Mouse (Mus musculus) heart, adult 11 months (tissue): ENCODE data around the gene S100g.
A peak's percentile ranks its signal among the peaks of the same experiment; 100 is the strongest.

Experiments
- DNase-seq: peaks from one replicate; pipeline ENCODE4 v3.0.0; 2022

S100g gene

DNA sequence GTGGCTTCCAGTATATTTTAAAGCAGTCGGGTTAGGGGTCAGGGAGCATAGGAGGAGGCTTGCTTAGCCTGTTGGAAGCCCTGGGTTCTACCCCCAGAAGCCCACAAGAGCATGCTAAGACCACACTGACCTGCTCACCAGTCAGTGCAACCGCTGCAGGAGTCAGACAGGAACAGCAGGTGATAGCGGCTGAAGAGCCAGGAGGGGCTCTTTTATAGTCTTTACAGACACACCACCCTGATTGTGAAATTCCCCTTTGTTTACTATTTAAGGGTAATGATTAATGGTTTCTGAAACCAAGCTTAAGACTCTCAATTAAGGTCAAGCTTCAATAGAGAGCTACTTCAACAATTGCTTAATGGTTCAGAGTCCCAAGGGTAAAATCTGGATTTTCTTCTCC is at the start of gene S100g:
Gene S100g (minus strand): TSS at position 217 of the 400 bp plus-strand sequence.
- DNase-seq: no peak

DNA sequence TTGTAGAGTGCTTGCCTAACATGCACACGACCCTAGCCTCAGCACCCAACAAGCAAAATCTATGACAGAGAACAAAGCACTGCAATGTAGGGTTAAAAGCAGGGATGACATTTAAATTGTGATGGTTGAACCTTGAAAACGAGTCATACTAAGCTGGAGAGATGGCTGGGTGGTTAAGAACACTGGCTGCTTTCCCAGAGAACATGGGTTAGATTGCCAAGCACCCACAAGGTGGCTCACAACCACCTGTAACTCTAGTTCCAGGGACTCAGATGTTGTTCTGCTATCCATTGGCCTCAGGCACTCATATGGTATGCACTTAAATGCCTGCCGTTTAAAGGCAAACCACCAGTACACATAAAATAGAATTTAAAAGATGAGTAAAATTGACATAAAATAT is 27.7 kb upstream of the S100g start:
- peak; percentile 18 for DNase-seq

DNA sequence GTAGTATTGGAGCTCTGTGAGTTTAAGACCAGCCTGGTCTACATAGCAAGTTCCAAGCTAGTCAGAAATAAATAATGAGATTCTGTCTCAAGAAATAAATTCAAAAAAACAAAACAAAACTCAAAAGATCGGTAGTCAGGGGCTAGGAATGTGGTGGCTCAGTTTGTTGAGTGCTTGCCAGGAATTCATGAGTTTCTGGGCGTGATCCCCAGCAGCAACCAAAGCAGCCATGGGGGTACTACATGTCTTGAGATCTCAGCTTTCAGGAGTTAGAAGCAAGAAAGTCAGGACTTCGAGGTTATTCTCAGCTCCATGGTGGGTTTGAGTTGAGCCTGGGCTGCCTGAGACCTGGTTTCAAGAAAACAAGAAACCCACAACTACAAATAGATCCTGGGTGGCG is 27.0 kb upstream of the S100g start:
- peak; percentile 59 for DNase-seq

DNA sequence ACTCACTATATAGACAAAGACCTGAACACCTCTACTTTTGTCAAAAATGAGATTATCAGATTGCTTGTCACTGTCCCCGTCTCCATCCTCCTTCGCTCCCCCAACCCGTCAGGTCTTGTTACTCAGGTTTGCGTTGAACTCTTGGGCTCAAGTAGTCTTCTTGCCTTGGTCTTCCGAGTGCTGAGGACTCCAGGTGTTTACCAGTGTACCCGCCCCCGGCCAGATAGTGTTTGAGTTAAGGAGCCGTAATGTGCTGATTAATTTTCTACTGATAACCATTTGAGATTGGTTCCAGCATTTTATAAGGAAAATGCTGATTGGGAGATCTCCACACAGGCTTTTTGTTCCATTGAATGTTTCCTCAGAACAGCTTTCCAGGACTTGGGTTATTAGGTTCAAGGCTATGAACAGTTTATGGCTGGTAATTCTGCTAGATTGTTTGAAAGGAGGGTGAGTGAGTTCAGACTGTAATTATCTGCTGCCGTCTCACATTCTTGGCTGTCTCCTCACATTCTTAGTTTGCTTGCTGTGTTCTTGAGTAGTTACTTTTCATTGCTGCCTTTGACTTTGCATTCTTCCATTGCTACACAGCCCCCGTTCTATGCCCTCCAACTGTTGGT is 22.6 kb upstream of the S100g start:
- DNase-seq: peak; percentile 25

DNA sequence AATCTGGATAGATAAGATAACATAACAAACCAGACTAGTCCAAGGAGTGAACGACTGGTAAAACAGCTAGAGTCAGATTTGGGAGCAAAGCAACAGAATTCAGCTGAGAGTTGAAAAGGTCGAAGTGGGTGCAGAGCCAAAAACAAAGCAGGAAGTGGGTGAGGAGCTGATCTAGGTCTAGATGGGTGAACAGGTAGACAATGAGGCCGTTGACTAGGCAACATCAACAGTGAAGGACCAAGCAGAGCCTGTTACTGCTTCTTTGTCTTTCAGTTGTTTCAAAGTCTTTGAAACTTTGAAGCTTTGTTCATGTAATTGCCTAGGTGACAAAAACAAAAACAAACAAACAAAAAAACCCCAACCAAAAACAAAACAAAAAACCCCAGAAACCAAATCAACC is 11.8 kb upstream of the S100g start:
- no peak for DNase-seq

DNA sequence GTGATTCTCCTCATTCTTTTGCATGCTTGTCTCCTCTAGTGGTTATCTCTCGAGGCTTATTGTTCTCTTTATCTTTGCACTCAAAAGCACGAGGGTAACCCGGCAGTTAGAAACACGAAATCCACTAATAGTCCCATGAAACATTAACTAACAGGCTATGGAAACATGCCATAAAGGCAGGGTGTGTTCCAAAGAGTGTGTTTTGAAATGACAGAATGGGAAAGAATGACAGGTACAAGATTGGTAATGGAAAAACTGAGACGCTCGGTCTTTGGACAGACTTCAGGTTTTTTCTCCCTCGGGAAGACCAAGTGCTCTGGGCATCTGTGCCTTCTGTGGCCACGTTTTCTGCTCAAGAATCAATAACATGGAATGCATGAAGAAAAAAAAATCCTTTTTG is 3.1 kb upstream of the S100g start:
- no peak for DNase-seq

DNA sequence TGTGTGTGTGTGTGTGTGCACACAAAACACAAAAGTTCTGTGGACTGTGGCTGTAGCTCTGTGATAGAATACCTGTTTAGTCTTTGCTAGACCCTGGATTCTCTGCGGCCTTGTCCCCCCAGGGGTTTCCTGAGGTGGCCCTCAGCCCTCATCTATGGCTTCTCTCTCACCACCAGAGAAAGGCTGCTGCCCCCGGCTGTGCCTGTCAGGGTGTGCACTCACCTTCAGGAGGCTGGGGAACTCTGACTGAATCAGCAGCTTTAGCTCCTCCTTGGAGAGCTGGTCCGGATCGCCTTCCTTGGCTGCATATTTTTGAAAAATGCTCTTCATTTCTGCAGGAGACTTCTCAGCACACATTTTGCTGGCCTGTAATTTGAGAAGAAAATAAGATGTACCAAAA is 559 bp downstream of the S100g start:
- no peak for DNase-seq

DNA sequence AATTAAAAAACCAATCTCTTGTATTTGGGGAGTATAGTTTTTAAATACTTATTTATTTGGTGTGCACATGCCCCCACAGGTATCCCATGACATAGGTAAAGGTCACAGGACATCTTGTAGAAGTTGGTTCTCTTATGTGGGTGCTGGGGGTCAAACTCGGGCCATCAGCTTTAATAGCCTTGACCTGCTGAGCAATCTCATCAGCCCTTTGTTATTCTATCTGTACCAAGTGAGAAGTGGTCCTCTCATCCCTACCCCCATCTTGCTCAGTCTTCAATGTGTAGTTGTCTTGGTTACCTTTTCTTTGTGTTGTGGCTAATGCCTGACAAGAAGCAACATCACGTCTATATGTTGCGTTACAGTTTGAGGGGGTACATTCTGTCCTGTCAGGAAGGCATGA is 6.5 kb downstream of the S100g start:
- DNase-seq: no peak

DNA sequence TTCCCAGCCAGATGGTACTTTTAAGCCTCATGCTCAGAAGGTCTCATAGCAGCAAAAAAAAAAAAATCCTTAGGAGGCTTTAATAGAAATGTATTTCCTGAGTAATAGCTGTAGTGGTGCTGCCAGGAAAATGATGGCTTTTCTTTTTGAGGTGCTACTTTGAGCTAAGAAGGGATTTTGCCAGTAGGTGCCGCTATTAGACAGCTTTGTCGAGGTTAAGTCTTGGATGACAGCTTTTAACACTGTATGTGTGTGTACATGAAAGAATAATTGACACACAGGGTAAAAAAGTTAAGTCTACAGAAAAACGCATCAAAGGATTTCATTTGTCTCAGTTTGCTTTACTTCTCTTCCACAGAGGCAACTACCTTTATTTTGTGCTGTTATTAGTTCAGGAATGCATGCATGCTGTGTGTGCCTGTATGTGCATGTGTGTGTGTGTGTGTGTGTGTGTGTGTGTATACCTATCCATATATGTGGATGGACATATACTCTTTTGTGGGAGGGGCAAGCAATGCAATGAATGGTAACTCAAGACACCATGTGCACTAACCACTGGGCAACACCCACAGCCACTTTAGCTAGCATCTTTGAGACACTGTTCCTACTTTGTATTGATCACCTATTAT is 14.5 kb downstream of the S100g start:
- DNase-seq: no peak

DNA sequence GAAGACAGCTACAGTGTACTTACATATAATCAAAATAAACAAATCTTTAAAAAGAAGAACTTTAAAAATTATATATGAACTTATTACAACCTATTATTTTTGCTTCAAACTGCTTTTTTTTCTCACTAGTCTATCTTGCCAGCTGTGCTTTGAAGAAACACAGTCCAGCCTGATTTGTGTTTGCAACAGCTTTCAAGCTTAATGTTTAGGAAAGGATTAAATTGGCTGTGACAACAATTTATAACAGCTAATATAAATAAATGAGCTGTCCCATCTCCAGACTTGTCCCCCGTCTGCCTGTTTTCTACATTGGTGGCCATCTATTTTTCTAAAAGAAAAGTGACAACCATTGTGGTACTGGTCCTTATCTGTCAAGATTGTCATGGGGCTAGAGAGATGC is 22.4 kb downstream of the S100g start:
- no peak for DNase-seq

DNA sequence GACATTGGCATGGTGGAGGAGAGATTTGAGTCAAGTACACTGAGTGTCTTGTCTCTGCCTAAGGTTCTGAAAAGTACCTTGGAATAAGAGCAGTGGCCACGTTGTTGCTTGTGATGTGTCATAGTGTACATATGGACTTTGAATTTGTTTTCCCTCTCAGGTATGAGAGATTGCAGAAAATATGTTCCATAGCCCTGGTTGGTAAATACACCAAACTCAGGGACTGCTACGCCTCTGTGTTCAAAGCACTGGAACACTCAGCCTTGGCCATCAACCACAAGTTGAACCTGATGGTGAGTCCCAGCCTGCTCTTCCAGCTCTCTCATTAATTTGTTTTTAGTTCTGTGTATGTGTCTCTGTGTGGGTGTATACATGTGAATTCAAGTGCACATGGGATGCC is 32.9 kb downstream of the S100g start:
- DNase-seq: peak; percentile 8

DNA sequence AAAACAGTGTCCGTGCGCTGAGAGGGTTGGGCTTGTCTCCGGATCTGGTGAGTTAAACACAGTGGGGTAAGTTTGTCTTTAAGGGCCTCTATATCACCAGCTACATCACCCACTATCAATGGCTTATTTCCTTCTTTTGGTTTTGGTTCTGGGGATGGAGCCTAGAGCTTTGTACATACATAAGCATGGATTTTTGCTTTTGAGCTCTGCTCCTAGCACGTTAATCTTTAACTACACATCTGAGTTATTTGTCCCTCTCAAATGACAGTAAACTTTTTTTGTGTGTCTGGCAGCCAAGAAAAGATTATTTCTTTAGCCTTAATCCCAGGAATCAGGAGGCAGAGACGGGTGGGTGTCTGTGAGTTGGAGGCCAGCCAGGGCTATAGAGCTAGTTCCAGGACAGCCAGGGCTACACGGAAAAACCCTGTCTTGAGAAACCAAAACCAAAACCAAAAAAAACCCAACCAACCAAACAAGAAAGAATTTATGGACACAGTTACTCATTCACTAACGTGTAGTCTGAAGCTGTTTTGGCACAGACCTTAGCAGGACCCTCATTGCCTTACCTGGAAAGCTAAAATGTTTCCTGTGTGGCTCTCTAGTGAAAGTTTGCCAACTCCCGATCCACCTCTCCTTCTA is 42.8 kb downstream of the S100g start:
- DNase-seq: no peak

DNA sequence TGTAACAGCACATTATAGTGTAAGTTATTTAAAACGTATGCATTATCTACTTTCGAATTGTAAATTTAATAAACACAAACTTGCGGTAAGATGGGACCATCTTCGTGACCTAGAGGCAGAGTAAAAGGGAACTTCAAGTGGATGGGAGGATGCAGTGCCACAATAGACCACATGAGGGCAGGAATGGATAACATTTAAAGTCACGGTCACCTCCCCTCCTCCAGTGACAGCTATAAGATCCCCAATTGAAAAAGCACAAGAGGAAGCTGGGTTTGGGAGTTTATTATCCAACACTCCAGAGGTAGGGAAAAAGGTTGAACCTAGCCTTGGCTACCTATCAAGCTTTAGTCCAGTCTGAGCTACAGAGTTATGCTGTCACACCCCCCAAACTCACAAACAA is 48.7 kb downstream of the S100g start:
- DNase-seq: peak; percentile 48

DNA sequence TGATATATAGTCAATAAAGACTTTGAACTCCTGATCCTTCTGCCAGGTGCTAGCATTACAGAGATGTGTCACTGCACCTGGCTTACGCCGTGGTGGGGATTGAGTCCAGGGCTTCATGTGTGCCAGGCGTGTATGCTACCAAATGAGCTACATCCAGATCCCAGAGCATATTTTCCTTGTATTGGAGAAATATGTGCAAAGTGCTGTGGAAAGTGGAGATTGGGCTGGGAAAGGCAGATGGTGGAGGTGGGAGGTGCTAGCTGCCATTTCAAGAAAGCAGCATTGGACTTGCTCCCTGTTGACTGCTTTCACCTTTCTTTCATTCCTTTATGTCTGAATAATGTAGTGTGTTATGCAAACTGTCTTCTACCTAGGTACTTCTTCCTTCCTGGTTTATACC is 50.7 kb downstream of the S100g start:
- no peak for DNase-seq
